Mouse (Mus musculus): Measurements from ENCODE around the gene Nipsnap1.

The Nipsnap1 gene

DNA sequence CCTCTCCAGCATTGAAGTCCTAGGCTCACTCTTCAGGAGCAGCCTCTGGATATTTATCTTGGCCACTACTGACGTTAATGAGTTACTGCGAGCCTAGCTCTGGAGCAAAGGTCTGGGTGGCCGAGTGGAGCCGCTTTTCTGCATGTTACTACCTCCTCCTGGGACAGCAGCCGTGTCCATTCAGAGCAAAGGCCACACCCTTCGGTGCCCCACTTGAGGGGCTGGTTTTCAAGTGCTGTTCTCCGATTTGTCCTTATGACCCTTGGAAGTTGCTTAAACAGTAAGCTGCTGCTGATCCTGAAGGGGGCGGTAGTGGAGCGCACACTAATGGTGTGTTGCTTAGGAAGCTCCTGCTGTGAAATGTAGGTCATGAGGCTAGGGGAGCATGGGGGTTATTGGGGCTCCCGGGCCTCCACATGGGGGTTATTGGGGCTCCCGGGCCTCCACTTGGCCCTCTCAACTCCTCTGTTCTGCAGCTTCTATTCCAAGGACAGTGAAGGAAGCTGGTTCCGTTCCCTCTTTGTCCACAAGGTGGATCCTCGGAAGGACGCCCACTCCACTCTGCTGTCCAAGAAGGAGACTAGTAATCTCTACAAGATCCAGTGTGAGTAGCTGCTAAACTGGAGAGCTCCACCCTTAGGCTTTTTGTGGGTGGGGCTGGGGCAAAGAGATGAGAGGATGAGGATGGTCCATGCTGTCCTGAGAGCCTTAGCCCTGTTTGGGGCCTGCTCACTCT, 9.3 kb downstream of the Nipsnap1 start:
- 55% methylated on average over 14 of the region's 14 CpGs for WGBS

- 48% methylated on average over 2 of the region's 2 CpGs for WGBS
Observed at GRCm38 (mm10) chr11:4885385-4885903, 11.7 kb downstream of the Nipsnap1 start.

DNA sequence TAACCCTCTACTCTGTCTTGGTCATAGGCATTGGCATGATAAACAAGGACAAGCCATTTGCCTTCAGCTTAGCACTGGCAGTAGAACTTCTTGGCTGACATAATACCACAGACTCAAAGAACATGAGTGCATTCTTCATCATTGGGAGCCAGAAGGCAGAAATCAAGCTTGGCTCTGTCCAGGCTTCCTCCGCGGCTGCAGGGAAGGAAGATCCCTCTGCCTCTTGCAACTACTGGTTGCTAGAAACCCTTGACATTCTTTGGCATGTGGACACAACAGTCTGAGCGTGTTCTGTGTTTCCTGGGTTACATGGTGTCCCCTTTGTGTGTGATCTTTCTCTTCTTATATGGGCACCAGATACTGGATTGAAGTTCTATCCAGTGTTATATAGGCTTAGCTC, 13.2 kb downstream of the Nipsnap1 start:
- WGBS: 87% methylated on average over 3 of the region's 3 CpGs

- 2% methylated on average over 52 of the region's 52 CpGs for WGBS
Observed at GRCm38 (mm10) chr11:4894848-4895816, 21.4 kb downstream of the Nipsnap1 start, which contains the start of gene Thoc5. Gene Thoc5, plus strand, starts transcription at chr11:4895320.

GRCm38 (mm10) chr11:4900437-4900836, 26.7 kb downstream of the Nipsnap1 start:
- 60% methylated on average over 5 of the region's 5 CpGs for WGBS

GRCm38 (mm10) chr11:4901956-4902355, 28.2 kb downstream of the Nipsnap1 start:
- WGBS: 58% methylated on average over 6 of the region's 6 CpGs

DNA sequence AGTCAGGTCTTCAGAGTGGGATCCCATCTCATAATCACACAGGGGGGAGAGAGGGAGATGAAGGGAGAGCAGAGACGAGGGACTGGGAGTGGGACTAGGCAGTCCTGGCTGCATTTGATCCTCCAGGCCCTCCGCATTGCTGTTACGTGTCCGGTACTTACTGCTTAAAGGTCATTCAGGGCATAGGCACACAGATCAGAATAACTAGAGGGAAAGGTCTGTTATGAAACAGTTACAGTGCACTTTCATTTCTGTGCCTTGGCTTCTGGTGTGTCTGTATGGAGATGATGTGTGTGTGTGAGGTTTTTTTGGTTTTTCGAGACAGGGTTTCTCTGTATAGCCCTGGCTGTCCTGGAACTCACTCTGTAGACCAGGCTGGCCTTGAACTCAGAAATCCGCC, 32.5 kb downstream of the Nipsnap1 start:
- 94% methylated on average over 6 of the region's 6 CpGs for whole genome bisulfite sequencing

DNA sequence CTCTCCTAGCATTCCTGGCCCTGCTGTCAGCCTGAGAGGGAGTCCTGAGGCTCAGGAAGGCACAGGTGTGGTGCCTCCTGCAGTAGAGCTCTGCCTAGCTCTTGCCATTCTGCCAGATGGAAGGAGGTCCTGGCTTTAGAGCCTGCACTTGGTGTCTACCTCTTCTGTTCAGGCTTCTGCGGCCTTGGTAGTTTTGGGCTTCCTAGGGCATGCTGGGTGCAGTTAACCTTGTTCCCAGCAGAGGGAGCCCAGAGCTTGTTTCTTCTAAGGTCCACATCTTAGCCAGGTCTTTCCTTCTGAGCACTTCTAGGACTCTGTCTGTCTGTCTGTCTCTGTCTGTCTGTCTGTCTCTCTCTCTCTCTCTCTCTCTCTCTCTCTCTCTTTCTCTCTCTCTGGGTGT, 42.3 kb downstream of the Nipsnap1 start:
- 28% methylated on average over 1 of the region's 1 CpGs for WGBS

DNA sequence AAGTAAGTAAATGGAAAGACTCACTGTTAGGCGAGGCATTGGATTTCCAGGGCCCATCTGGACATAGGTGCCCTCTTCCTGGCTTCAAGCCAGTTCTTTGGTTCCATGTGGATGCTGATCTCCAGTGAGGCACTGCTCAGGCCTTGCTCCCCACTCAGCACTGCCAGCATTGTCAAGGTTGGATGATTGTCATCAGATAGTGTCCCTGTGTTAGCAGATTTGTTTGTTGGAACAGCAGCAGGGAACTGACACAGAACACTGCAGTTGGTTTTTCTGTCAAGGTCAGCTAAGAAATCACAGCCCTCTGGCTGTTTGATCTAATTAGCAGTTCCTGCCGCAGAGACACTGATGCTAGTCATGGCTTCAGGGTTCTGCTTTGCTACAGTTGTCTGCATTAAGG, 47.5 kb downstream of the Nipsnap1 start:
- 73% methylated on average over 2 of the region's 2 CpGs for WGBS

- WGBS: 79% methylated on average over 7 of the region's 7 CpGs
Observed at GRCm38 (mm10) chr11:4921751-4922150, 48.0 kb downstream of the Nipsnap1 start.

DNA sequence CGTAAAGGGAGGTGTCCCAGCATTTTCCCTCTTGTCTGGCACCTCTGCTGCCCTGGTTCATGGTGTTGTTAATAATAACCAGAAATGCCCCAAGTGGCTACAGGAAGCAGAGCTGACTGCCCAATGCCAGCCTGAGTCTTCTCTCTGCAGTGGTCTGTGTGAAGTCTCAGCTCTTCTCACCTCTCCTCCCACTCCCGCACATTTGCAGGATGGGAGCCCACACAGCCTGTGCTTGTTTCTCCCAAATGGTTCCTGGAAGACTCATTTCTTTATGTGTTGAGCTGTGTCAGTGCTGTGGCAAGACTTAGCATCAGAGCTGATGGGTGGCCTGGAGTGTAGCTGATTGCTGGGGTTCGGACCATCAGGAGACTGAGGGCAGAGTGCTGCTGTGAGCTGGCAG, 53.5 kb downstream of the Nipsnap1 start:
- 58% methylated on average over 3 of the region's 3 CpGs for WGBS

DNA sequence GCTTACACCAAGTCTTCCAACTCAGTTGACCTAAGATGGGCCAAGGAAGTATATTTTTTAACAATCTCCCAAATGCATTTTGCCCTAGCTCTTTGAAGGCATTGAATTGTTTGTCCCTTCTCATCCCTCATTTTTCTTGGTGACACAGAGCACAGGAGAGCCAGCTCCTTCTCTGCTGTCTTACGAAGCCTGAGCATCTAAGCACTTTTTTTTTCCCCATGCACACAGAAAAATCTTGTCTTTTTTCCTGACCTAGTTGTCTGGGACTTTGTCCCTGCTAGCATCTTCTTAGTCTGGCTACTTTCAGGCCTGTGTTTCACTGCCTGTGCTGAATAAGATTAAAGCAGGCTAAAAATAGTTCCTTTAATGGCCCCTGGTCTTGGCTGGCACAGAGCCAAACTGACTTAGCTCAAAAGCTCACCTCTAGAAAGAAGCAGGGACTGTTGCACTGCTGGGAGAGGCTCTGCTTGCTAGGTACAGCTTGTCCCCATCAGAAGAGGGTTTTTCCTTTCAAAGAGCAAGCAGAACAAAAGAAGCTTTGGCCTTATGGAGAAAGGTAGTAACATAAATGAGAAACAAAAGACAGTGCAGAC, 57.4 kb downstream of the Nipsnap1 start:
- WGBS: 56% methylated on average over 1 of the region's 1 CpGs

GRCm38 (mm10) chr11:4936243-4936642, 62.5 kb downstream of the Nipsnap1 start:
- 84% methylated on average over 5 of the region's 5 CpGs for WGBS
